Mouse (Mus musculus) olfactory bulb, adult 2 months (tissue): ENCODE measurements around the gene 9030624G23Rik. TPM values are rescaled to one million over a fixed set of nuclear protein-coding genes. Genes with fewer than 3 reads are reported as not detected.
A peak's percentile ranks its signal among the peaks of the same experiment; 100 is the strongest.
"Not testable (repeated sequence)": the region's sequence is repeated elsewhere in the genome, so short reads cannot be mapped to it uniquely, and the experiment has no call there.

Source experiments
- H3K27ac ChIP-seq: fragments of 200-500 bp; 2 replicates; pipeline ENCODE4 v1.5.1; 2012; ENCODE audit warnings: low read depth, low read length; ENCODE audit not compliant: insufficient read depth
- H3K4me1 ChIP-seq: fragments of 200-500 bp; 2 replicates; pipeline ENCODE4 v1.6.1; 2012; ENCODE audit warnings: low read length; ENCODE audit not compliant: control insufficient read depth, insufficient read depth
- H3K4me3 ChIP-seq: fragments of 200-500 bp; 2 replicates; pipeline ENCODE4 v1.5.1; 2012; ENCODE audit warnings: mild to moderate bottlenecking, low read depth, low read length, moderate library complexity; ENCODE audit not compliant: insufficient read depth
- WGBS: fragments of 180-500 bp; shearing (Covaris S2); methylation state at CpG from one replicate; pipeline ENCODE4 v1.1.7; 2018; 5-methylcytosine and 5-hydroxymethylcytosine counted together
- polyA plus RNA-seq: library from polyadenylated mRNA; stranded (reverse); fragments of >200 nt; gene quantifications from 2 replicates; pipeline ENCODE4 v1.2.4, GENCODE M21; 2012; ENCODE audit warnings: low replicate concordance; ENCODE audit not compliant: missing spikeins, insufficient read depth, insufficient read length

The 9030624G23Rik gene
- not detected in 2 replicates for polyA plus RNA-seq

DNA sequence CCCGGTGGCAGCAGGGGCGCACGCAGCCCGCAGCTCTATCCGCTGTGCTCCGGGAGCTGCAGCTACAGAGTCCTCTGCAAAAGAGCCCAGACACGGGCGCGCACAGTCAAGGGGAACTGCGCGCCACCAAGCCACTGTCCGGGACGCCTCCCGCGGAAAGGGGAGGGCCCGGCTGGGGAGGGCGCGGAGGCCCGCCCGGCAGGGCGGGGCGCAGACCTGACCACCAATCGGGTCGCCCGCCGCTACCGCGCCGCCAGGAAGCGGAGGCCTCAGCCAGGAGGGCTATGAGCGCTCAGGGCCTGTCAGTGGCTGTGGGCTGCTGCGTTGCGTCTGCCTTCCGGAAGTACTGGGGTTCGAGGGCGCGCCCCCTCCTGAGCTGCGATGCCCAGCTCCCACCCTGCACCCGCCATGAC is at the start of gene 9030624G23Rik:
TSS of gene 9030624G23Rik (minus strand) at position 139 of the 413 bp plus-strand sequence.
- not testable (repeated sequence) for H3K4me1 ChIP-seq, H3K27ac ChIP-seq
- 8% methylated on average over 30 of the region's 39 CpGs for WGBS
- H3K4me3 ChIP-seq, result peak within 1 kb of the TSS; percentile 22; the same call in 1 of the 2 replicates

DNA sequence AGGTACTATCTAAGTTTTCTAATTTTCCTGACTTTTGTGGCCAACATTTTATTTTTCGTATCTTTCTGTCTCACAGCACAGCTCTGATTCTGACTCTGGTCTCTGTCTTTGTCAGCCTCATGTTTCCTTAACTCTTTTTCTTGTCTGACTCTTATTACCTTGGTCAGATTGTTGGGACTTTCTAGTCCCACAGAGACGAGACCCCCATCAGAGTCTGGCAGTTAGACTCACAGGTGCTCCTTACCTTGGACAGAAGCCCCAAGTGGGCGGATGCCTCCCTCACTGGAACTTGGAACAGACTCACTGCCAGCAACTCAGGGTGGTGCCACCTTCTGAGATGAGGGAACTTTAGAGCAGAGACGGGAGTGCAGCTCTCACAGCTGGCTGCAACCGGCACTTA is 13.9 kb downstream of the 9030624G23Rik start:
- not testable (repeated sequence) for H3K4me1 ChIP-seq, H3K4me3 ChIP-seq, H3K27ac ChIP-seq
- 95% methylated on average over 2 of the region's 5 CpGs for WGBS
